Mouse (Mus musculus): ENCODE data around the gene Odf2.

The Odf2 gene

GRCm38 (mm10) chr2:29889066-29889944 lies at the start of gene Odf2:
Gene Odf2, plus strand, starts transcription at chr2:29889221.
- in situ Hi-C loops (cut with MboI, MseI) = no loop called here

- in situ Hi-C loops (cut with MboI, MseI) = no loop called here
Observed at GRCm38 (mm10) chr2:29839460-29839859, 49.6 kb upstream of the Odf2 start.

GRCm38 (mm10) chr2:29843231-29844105 lies 45.6 kb upstream of the Odf2 start:
- in situ Hi-C loops (cut with MboI, MseI) = no loop called here

- in situ Hi-C loops (cut with MboI, MseI) = no loop called here
Observed at GRCm38 (mm10) chr2:29844115-29844514, 44.9 kb upstream of the Odf2 start.

DNA sequence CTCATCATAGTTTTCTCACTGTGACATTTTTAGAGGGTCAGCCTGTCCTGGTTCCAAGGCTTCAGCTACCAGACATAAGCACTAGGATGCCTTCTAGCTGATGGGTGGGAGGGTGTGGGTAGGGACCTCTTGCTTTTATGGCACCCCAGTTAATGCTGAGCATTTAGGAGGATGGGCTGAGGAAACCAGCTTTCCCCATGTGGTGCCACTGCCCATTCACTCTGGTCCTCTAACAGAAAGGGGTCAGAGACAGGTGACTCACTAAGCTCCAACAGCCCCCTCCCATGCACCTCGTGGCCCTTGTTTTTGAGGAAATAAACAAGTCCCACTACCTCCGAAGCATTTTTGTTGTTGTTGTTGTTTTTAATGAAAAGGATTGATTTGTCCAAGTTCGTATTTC lies 44.4 kb upstream of the Odf2 start:
- in situ Hi-C loops (cut with MboI, MseI) = no loop called here

DNA sequence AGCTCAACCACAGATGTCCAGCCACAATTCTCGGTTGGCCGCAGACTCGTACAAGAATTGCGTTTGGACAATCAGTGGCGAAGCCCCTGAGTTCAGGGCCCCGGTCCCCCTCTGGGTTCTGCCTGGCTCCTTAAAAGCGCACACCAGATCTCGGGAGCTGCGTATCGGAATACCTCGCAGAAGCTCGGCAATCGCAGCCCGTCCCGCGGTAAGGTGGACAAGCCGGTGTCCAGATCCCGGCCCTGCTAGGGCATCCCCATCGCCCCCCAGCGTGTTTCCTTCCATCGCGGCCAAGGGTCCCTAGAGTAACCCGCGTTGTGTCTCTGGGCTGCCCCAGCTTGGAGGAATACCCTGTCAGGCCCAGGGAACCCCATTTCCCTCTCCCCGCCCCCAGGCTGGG lies 43.4 kb upstream of the Odf2 start:
- in situ Hi-C loops (cut with MboI, MseI) = no loop called here

- in situ Hi-C loops (cut with MboI, MseI) = no loop called here
Observed at GRCm38 (mm10) chr2:29846061-29846853, 42.8 kb upstream of the Odf2 start.

- in situ Hi-C loops (cut with MboI, MseI) = no loop called here
Observed at GRCm38 (mm10) chr2:29846911-29847310, 42.1 kb upstream of the Odf2 start.

- in situ Hi-C loops (cut with MboI, MseI) = no loop called here
Observed at GRCm38 (mm10) chr2:29849041-29849440, 40.0 kb upstream of the Odf2 start.

DNA sequence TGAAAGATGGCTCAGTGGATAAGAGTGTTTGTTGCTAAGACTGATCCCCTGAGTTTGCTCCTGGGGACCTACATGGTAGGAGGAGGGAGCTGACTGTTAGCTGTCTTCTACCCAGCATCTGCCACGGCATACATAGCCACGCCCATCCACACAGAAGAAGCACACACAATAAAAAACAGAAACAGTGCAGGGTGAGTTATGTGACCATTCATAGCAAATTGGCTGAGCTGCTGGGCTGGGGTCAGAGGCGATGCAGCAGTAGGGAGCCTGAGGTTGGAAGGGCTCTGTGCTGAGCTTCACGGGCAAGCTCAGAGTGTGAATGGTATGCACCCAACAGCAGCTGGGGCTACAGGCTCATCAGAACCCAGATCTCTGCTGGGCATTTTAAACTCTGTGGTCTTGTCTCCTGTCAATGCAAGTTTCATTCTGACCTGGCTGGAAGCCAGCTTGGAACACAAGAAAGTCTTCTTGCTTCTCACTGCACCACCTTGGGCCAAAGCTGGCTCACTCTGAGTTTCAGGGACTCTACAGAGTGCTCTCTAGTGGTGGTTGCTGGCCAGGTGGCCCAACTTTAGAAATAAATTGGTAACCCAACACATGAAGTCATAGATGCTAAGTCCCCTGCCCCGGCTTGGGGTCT lies 39.1 kb upstream of the Odf2 start:
- in situ Hi-C loops (cut with MboI, MseI) = no loop called here

GRCm38 (mm10) chr2:29852957-29853485 lies 36.0 kb upstream of the Odf2 start:
- in situ Hi-C loops (cut with MboI, MseI) = no loop called here

DNA sequence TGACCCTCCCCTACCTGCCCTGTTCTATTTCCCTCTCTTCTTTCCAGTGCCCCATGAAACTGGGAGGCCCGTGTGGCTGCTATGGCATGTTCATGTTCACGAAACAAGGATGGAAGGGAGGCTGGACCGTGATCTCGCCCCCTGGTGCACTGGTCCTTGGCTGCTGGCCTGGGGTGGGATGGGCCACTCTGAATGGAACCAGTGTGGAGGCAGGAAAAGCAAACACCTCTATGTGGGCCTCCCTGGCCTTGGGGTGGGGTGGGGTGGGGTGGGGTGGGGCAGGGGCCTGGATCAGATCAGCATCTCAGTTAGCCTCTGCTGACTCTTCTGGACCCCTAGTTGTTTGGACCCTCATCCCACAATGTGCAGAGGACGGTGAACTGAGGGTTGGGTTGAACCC lies 35.3 kb upstream of the Odf2 start:
- in situ Hi-C loops (cut with MboI, MseI) = no loop called here

- in situ Hi-C loops (cut with MboI, MseI) = no loop called here
Observed at GRCm38 (mm10) chr2:29855585-29856210, 33.3 kb upstream of the Odf2 start.

DNA sequence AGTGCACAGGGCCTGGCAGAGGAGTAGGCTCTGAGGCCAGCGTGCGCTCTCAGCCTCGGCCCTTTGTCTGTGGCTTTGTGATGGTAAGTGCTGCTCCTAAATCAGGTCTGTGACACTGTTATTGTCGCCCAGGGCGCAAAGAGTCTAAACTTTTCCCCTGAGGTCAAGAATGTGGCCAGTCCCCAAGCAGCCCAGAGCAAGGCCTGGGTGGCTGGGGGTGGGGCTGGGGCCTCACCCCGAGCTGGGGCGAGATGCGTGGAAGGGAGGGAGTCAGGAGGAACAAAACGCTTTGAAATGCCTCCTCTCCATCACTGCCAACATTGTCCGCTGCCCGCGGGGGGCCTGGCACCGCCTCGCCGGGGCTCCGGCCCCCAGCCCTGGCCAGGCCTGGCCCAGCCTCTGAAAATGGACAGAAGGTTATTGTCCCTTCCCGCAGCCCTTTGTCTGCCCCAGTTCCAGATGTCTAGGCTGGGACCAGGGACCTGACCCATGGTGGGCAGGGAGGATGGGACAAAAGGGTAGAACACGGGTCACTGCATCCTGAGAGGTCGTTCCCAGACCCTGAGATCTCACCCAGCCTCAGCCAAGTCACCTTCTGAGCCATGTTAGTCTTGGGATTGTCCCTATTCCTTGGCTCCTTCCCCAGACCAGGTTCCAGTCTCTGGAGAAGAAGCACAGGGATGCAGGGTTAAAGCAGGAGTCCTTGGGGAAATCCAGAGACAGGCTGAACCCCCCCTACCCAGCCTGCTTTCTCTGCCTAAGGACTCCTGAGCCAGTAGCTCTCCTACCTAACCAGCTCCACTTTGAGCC lies 32.4 kb upstream of the Odf2 start:
- in situ Hi-C loops (cut with MboI, MseI) = no loop called here

GRCm38 (mm10) chr2:29857341-29857740 lies 31.7 kb upstream of the Odf2 start:
- in situ Hi-C loops (cut with MboI, MseI) = no loop called here

- in situ Hi-C loops (cut with MboI, MseI) = no loop called here
Observed at GRCm38 (mm10) chr2:29857967-29858366, 31.1 kb upstream of the Odf2 start.

DNA sequence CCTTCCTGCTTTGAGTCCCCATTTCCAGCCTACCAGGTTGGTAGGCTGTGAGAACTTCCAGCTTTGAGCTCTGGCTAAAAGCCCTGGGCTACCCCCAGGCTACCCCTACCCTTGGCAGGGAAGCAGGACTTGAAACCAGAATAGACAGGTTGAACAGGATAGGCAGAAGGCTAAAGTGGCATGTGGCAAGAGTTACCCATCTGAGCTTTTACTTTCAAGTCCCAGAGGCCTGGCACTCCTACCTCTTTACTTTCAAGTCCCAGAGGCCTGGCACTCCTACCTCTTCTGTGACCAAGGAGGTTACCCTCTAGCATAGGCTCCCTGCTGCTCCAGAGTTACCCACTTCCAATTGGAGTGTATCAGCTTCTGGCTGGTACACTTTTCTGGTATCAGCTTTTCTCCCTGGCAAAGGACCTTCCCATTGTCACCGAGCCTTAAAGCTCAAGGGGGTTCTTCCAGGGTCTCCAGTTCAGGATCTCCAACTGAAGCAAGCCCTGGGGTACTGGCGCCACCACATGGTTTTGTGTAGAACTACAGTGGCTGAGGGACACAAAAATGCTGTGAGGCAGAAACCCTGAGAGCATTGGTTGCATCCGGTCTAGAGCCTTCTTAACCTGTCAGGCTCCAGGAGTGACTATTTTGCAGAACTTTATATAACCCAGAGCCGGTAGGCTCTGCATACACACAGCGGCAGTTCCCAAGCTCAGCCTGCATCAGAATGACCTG lies 30.1 kb upstream of the Odf2 start:
- in situ Hi-C loops (cut with MboI, MseI) = no loop called here

DNA sequence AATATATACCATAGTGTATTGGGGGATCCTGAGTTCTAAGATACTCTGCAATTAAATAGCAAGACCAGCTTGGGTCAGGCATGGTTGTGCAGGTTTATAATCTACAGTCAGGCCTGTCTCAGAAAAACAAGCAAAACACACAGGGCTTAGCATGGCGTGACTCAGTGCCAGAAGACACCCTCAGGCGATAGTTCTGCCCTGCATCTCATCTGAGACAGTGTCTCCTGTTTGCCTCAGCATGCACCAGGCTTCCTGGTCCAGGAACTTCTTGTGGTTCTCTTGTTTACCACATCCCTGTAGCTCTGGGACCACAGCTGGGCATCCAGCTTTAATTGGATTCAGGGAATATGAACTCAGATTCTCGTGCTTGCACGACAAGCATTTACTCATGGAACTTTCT lies 23.9 kb upstream of the Odf2 start:
- in situ Hi-C loops (cut with MboI, MseI) = loop anchor here (5.0 kb wide), 1 partner anchor 48 kb away; no protein-coding TSS in a partner anchor
